Mouse (Mus musculus): Measurements from ENCODE around the gene Cd9.

Gene Cd9

DNA sequence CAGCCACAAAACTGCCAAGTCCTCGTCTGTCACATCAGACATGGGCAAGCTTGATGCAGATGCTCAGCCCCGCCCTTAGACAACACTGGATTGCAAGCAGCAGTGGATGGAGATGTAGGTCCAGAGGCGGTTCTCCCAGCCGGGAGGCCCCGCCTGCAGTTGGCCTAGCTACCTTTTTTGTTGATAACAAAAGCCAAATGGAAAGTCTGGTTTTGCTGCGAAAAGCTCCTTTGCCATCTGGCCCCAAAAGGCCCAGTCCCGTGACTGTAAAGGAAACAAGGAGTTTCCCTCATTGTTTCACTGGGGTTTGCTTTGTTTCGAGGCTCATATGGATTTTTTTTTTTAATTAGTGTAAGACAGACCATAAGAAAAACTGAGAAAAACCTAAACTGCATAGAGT, 18.5 kb downstream of the Cd9 start:
- no peak for DNase-seq (ENCODE audit: low read depth)

DNA sequence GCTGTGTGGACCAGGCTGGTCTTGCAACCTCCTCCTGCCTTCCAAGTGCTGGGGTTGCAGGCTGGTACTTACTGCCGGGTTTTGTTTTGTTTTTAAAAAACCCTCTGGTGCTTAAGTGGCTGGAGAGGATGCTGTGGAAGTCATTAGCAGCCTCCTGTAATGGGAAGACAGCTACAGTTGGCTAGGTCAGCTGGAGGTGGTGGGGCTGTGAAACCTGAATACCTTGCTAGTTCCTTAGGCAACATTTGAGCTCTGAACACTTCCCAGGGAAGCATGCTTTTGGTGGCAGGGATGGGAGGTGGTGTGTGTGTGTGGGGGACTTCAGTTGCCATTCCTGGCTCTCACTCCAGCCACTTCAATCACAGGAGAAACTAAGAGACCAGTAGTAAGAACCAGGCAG, 19.4 kb downstream of the Cd9 start:
- no peak for DNase-seq (ENCODE audit: low read depth)

DNA sequence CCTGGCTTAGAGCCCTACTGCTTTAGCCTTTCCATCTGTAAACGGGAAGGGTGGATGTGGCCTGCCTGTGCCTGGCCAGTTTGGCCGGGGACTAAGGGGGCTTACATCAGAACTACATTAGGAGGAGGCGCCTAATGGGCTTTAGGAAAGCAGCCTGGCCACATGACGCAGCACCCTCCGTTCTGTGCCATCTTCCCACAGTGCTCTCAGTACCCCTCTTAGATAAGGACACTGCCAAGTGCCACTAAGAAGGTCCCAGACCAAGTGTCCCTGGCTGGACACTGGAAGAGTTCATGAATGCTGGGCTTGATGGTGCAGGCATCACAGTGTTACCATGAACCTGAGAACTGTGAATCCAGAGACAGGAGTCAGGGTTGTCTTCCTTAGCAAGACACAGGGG, 20.7 kb downstream of the Cd9 start:
- DNase-seq (ENCODE audit: low read depth) = no peak

DNA sequence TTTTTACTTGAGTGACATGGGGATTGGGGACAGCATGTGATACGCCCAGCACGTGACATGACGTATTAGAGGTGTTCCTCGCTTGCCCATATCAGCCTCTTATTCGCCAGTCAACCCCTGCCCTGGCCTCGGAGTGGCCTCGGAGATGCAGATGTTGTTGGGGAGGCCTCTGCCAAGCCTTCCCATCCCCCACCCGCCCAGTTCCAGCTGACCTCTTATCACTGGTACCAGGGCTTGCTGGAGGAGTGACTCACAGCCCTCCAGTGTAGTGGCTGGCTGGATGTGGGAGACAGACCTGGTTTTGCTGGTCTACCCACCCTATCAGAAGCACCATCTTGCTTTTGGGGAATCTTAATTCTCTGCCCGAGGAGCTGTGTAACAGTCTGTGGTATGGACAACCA, 21.3 kb downstream of the Cd9 start:
- DNase-seq (ENCODE audit: low read depth) = no peak

DNA sequence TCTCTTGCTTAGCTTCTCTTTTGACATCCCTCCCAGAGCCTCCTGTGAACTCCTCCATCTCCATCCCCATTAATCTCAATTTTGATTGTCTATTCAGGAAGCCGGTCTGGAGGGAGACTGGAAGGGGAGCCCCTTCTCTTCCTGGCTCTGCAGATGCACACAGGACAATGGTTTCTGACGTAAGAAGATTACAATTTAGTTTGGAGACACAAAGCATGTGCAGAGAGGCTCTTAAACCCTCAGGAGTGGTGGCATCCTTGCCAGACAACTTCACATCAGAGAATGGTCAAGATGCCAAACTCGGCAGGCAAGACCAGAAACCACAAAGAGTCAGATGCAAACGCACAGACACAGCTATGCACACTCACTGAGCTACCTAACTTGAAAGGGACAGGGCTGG, 22.7 kb downstream of the Cd9 start:
- no peak for DNase-seq (ENCODE audit: low read depth)

DNA sequence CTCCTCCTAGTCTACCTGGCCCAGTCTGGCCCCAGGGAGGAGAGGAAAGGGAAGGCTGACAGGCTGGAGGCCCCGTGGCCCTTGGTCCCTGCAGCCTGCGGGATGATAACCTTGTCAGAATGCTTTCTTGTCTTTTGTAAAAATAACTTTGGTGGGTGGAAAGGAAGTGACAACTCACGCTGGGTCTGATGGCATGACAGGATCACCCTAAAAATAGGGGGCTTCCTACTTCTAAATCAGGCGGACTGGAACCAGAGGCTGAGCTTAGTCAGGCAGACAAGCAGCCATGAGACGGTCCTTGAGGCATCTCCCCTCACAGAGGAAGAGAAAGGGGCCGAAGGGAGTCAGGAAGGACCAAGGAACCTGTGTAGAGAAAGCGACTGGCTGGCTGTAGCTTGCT, 23.3 kb downstream of the Cd9 start:
- DNase-seq (ENCODE audit: low read depth) = no peak

DNA sequence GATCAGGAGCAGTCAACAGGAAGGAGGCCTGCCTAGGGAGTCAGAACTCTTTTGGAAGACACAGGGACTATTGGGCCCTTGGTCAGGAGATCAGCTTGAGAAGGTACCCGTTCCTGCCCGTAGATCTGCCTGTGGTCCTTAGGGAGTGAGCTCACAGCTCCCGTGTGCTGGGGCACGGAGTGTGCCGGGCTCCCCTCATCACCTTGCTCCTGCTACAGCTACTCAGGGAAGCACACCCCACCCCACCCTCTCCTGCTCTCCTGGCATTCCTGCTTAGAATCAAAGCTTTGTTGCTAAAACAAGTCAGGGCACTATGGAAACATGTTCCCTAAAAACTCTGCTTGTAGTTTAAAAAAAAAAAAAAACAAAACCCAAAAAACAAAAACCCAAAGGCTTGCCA, 24.0 kb downstream of the Cd9 start:
- no peak for DNase-seq (ENCODE audit: low read depth)

DNA sequence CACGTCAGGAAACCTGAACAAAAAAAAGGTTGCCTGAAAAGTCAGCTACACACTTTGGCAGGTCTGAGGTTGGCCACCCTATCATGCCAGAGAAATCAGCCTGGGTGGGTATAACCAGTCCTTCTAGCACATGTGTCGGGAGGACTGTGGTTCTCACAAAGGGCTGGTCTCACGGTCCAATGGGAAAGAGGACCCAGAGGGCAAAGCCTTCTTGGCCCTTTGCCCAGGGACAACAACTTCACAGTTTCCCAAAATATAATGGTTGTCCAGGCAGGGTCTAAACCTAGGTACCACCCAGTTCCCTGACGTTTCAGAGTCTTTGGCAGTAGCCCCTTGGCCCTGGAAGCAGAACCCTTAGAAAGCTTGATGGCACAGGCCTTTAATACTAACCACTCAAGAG, 25.4 kb downstream of the Cd9 start:
- DNase-seq (ENCODE audit: low read depth) = no peak

DNA sequence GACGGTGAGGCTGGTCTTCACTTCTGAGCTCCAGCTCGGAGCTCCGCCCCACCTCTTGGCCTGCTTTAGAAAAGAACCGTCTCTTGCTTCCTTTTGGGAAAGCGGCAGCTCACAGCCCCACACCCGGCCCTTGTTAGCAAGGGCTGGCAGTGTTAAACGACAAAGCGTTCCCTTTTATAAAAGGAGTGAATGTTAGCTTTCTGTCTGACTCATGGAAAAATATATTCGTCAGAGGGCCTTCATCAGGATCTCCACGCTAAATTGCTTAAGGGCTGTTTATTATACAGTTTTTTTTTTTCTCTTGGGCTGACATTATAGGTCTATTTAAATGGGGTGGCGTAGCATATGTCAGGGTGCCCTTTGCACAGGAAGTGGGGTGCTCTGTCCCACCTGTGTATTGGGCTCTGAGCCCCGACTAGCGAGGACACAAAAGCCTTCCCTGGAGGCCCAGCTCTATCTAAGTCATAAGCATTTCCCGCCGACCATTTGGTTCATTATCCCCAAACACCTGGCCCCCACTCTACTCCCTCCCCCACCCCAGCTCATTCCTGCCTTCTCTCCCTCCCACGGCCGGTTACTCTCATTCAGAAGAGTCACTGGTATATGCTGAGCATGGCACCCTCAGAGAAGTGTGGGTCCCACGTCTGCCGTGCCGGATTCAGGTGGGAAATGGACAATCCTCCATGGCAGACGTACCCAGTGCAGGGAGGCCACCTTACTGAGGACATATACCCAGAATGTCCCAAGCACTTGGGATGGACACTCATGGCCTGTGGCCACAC, 26.2 kb downstream of the Cd9 start:
- DNase-seq (ENCODE audit: low read depth) = no peak

DNA sequence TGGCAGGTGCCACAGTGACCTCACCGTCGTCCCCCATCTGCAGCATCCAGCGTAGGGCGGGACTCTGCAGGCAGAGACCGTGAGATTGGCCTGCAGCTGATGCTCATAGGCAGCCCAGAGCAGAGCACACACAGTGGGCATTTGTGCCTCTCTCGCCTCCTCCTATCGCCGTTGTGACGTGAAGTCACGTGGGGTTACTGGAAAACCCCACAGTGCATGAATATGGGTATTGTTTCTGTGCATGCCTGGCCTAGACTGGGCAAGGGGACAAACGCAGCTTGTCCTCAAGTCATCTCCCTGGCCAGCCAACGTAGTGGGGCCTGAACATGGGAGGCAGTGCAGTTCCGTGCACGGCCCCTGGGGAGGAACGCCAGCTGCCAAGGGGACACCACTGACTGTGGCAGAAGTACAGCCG, 27.3 kb downstream of the Cd9 start:
- no peak for DNase-seq (ENCODE audit: low read depth)

DNA sequence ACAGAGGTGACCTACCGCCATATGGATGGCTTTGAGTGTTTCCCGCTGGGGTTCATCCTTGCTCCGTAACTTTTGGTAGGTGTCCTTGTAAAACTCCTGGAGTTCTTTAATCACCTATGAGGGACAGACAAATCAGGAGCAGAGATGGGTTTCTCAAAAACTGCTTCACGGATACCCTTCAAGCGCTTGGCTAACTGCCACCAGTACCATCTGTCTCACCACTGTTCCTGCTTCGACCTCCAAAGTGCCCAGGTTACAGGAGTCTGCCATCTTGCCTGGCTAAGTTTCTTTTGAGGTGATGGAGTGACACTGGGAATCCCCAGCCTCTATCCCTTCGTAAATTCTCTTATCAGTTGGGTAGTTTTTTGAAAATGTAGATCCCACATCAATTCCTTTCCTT, 32.3 kb downstream of the Cd9 start:
- no peak for DNase-seq (ENCODE audit: low read depth)

DNA sequence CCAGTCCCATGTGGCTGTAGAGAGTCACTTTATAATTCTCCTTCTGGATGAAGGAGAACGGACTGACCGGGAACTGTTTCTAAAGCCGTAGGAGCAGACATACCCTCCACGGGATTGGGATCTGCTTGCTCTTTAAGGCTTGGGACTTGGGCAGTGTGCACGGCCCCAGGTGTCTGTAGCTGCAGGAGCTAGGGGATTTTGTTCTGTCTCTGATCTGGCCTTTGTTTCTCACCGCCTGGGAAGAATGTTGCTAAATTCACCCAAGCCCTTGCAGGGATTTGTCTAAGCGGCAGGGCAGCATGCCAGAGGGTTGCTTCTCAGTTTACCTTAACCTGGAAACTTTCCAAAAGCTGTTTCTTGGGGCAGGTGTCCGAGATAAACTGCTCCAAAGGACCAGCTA, 32.8 kb downstream of the Cd9 start:
- no peak for DNase-seq (ENCODE audit: low read depth)

DNA sequence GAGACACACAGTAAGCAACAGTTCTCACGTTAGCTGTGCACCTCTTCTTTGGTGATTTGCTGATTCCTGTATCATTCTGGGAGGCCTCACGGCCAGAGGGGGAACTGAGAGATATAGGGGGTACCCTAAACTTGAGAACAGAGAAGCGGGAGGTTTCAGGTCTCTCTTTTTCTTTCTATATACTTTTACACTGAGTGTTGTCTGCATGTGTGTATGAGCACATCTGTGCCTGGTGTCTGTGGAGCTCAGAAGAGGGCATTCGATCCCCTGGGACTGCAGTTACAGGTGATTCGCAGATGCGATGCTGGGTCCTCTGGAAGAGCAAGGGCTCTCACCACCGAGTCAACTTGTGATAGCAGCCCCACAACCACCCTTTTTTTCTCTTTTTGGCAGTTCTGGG, 33.3 kb downstream of the Cd9 start:
- DNase-seq (ENCODE audit: low read depth) = no peak

DNA sequence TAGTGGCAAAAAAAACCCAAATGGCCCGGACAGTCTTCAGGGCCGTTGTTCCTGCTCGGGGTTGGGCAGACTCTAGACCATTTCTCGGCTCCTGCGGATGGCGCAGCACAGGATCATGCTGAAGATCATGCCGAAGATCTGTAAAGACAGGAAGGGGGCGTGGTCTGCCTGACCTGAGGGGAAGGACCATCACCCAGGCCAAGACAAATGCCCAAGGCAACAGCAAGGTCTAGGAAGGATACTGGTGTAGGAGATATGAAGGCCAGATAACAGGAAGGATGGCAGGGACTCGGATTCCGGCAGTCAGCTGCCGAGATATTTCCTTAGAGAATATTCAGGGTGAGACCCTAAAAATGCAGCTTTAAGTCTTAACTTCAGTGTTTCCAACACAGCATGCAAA, 34.0 kb downstream of the Cd9 start:
- DNase-seq (ENCODE audit: low read depth) = no peak

DNA sequence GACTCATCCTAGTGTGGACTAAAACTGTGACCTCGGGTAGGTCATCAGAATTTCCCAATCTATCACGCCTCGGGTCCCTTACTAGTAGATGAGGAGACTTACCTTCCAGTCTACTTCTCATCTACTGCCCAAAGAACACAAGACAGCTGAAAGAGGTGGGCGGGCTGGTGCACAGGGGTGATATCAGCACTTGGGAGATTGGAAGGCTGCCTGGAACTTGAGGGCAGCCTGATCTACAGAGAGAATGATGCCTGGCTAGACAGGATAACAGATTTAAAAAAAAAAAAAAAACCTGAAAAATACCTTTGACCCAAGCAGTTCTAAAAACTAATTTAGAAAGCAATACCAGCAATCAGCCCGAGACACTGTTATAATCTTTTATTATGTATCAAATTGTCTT, 34.7 kb downstream of the Cd9 start:
- DNase-seq (ENCODE audit: low read depth) = no peak

DNA sequence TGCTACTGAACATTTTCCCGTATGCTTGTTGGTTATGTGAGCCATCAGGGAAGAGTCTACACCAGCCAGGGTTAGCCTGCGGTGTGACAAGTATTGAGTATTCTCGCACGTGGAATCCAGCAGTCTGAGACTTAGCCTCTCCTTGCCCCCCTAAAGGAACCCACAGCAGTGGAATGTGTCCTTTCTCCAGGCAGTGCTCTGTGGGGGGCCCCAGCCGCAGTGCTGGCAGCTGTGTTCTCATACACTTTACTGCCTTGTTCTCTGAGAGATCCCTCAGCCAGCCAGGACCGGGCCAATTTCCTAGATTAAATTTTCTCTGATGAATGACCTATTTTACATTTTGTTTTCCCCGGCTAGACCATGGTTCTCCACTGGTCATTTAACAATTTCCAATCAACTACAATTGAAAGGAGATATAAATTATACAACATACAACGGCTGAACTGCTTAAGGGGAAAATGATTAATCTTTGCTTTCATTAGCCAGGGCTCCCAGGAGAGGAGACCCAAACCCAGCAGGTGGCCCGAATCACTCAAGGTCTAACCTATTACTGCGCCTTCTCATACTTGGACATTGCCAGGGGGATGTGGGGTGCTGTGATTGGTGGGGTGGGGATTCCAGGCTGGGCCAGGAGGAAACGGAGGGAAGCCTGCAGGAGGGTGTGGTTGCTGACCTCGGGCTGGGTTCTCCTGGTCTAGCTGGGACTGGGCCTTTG, 38.6 kb downstream of the Cd9 start:
- DNase-seq (ENCODE audit: low read depth) = no peak

DNA sequence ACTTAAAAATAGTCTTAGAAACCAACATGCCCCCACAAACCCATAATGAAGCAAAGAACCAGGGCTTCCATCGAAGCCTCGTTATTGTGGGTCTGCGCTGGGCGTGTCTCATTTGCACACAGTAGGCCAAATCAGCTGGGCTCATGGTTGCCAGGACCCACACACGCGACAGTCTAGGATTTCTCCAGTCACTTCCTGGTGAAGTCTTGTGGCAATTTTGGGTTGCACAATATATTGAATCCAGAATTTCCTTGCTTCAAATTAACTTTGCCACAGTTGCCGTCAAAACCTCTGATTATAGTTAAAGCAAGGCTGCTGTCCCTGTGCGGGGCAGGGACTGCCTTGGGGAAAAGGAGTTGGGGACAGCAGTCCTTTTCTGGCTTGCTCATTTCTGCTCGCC, 39.9 kb downstream of the Cd9 start:
- DNase-seq (ENCODE audit: low read depth) = no peak

DNA sequence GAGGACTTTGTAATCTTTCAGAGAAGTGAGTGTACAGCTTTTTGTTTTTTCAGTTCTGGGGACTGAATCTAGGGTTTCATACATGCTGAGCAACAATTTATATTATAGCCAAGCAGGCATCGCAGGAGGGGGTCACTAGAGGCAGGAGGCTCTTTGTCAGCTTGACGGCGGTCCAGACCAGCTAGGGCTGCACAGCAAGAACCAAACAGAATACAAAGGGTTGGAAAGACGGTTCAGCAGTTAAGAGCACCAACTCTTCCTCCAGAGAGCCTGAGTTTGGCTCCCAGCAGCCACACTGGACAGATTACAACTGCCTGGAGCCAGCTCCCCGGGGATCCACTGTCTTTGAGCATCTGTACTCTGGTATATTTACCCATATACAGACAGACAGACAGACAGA, 40.3 kb downstream of the Cd9 start:
- DNase-seq (ENCODE audit: low read depth) = no peak

DNA sequence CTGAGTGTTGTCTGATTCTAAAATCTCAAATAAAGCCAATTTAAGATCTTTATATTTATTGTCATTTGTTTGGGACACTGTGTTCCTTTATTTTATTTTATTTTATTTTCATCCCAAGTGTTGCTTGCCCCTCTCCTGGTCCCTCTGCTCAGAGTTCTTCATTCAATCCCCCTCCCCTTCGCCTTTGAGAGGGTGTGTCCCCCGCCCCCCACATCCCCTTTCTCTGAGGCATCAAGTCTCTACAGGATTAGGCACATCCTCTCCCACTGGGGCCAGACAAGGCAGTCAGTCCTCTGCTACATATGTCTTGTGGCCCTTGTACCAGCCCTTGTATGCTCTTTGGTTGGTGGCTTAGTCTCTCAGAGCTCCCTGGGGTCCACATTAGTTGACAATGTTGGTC, 46.9 kb downstream of the Cd9 start:
- no peak for DNase-seq (ENCODE audit: low read depth)

DNA sequence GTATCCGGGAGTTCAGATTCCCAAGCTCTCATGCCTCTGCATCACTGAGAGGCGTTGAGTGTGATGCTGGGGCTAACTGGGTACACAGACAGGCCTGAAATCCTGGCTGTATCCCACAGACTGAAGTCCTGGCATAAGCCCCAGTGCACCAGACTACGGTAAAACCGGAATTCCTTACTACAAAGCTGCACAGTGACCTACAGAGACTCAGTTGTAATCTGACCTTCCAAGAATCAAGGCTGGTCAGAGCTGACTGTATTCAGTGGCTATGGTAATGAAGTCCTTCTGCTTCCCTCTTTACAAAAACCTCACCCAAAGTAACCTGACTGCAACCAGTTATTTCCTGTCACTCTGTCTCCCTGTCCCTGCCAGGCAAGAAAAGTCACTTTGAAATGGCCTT, 47.4 kb downstream of the Cd9 start:
- DNase-seq (ENCODE audit: low read depth) = no peak

DNA sequence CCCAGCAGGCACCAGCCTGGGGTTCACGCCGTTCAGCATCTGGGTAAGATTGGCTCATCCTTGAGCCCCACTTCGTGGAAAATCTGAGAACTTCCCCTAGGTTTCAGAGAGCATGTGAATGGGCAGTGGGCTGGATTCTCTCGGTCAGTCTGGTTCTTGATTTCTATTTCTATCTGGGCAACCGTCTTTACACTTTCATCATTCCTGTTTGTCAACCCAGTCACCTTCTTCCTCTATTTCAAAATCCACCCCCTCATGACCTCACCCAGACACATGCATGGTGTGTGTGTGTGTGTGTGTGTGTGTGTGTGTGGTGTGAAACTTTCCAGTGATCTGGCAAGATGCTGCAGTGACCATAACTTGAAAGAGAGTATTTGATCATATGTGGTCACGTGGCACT, 49.2 kb downstream of the Cd9 start:
- no peak for DNase-seq (ENCODE audit: low read depth)

DNA sequence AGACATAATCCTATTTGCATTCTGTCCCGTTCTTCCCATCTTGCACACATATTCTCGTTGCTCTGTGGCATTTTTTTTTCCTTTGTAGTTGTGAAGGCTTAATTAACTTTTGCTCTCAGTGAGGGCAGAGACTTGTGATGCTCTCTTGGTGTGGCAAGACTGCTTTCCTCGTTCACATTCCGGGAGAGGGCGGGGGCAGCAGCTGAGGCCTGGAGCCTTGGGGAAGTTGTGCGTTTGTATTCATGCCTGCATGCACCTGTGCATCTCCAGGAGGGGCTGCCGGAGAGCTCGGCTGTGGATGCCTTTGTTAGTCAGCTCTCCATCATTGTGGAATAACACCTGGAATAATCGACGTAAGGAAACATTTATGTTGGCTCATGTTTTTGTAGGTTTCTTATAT, 52.0 kb downstream of the Cd9 start:
- DNase-seq (ENCODE audit: low read depth) = no peak

DNA sequence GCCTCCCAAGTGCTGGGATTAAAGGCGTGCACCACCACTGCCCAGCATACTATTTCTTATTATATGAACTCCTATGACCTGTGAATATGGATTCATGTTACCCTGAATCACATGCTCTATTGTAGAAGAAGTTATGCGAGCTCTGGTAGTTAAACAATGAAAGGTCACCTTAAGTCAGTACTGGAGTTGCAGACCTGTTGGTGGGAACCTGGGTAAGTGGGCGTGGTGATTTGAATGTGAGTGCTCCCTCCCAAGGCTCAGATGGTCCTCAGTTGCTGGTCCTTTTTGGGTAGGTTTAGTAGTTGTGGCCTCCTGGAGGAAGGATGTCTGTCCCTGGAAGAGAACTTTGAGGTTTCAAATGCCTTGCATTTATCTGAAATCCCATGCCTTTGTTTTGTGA, 57.8 kb downstream of the Cd9 start:
- no peak for DNase-seq (ENCODE audit: low read depth)
